Mouse (Mus musculus) spleen, adult 18-20 months (tissue): Measurements from ENCODE around the gene Adam12.

Source experiments
- DNase-seq, 2 experiments: peaks; one replicate each; pipeline ENCODE4 v3.0.0; 2022; ENCODE audit warnings: mixed read lengths in 2 of 2

The Adam12 gene

DNA sequence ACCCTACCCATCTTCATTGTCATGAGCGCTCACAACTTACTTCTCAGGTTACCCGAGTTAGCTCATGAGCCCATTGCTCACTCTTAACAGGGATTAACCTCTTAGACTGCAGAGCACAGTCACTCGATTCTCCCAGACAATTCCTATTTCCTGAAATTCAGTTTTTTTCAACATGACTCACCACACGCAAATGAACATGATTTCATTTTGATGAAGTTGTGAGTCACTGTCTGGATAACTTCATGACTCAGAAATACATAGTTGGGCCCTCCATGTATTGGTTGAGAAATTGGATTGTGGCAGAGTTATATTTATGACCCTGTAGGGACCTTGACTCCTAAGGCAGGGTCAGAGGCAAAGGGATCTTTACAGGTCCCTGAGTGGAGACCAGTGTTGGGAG is 230.4 kb downstream of the Adam12 start:
- no peak for DNase-seq

DNA sequence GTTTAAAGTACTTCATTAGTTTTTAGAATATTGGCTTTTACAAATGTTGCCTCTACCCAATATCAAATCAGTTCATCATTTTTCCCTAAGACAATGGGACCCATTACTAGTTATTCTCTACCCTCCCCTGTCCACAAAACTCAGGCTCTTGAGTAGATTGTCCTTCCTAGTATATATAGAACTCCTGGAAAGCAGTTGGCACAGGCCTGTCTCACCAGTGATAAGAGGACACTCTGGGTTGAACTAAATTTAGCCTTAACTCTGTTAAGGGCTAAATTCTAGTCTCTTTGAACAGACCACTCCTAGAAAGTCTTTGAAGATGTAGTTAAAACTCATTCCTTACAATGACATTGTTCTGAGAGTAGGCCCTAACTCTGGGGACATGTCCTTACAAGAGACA is 241.0 kb downstream of the Adam12 start:
- no peak for DNase-seq

DNA sequence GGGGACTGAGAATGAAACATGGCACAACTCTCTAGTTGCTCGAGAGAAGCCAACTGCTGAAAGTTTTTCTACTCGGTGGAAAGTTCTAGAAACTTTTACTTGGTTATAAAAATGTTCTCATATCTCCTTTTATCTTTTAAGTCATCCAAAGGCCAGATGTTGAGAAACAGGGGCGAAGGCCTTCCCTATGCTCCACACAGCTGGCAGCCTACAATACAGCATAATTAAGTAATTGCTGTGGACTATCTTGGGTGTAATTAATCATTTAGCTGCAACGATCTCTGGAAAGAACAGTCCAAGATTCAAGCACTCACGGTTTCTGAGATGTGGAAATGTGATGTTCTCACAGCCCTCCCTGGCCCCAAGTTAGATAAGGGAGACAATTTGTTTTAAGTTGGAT is 243.6 kb downstream of the Adam12 start:
- no peak for DNase-seq

DNA sequence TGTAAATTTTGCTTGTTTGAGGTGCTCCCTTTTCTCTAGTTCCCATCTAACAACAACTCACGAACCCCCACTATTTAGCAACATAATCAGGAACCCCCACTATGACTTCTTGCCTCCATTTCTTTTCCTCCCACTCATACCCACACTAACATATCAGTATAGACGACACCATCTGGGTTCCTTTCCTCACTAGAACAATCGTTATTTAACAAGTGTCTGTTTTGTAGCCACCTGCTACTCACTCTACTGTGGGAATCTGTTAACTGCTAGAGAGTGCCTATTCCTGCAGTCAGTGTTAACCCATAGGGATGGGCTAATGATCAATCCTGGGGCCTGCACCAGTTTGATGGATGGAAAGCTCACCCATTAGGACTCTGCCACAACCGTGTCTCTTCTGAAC is 245.7 kb downstream of the Adam12 start:
- DNase-seq = no peak

DNA sequence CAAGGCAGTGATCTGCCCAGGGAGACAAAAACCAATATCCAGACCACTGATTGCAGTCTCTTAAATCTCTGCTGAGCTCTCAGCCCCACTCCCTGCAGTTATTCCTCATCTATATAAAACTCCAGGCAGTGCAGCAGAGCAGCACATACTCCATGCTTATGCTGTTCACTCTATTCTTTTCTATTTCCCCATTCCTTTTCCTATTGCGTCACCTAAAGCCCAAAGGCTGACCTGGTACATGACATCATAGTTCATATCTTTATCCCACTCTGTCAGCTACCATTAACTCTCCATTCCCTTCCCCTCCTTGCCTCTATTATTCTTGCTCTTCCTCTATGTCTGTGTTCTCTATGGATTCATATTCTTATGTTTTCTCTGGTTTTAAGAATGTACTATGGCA is 246.3 kb downstream of the Adam12 start:
- DNase-seq = no peak

DNA sequence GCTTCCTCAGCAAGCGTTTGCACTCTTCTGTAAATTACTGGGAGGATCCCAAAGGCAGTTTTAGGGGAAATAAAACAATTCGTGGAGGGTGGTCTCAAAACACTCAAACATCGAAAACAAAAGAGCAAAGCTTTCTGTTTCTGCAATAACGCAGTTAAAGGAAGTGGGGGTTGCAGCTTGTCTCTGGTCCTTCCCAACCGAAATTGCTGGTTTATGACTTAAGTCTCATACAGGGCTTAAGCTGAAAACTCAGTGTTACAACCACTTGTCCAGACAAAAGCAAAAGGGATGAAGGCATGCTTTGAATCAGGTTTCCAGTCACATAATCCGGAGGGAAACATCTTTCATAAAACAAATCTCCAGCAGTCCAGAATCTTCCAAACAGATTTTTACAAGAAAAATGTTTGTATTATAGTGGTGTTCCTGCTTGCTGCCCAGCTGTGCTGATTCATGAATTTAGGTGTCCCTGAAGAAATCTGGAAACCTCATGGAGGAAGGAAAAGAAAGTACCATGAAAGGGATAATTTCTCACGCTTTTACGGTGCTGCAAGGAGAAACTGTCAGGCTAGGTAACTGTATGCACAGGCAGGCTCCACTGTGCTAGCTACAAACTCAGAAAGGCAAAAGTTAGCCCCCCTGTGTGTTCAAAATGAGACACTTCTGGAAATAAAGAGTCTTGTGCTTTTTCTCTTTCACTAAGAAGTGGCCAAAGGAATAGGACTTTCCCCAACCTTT is 255.4 kb downstream of the Adam12 start:
- no peak for DNase-seq

DNA sequence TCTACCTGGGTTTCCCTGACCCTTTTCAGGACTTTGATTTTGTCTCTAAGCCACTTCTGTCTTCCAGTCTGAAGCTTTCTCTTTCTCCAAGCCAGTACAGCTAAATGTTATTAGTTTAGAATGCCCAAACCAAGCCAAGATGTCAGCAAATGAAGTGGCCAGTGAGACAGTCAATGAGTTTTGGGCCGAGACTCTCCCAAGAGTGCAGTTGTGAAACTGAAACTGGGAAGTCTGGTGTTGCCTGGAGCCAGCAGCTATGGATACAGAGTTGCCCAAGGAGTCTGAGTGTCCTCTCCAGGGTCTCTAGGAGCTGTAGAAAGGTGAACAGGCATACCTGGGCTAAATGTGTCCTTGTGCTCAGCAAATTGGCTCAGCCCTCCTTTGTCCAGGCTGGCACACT is 260.9 kb downstream of the Adam12 start:
- DNase-seq = no peak

DNA sequence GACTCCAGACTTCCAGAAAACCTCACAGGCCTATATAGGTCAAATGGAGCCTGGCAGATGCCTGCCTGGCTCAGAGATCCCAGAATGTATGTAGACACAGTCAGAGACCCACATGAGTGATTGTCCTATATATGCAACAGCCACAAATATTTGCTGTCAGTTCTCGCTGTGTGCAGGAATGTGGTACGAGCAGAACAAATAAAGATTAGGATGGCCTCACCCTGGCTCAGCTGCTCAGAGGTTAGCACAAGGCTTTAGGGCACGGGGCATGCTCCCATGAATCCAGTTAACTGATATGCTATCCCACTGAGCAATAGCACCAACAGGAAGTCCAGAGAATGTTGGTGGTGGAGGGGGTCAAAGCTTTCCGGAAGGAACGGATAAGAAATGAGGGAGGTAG is 261.5 kb downstream of the Adam12 start:
- no peak for DNase-seq

DNA sequence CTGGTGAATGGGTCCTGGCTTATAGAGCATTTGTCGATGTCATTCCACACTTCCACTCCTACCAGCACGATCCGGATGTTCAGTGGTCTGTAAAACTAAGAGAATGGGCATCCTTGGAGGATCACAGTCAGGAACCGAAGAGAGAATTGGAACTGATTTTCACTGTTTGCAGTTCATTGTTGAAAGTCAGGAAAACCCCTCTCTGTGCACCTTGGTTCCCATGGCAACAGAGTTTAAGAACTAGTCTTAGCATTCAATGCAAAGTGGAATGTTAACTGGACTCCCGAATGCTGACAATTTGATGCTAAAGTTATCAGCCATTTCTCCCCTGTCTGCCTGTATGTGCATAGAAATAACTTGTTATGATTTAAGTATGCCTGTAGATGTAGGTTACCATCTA is 264.0 kb downstream of the Adam12 start:
- no peak for DNase-seq

DNA sequence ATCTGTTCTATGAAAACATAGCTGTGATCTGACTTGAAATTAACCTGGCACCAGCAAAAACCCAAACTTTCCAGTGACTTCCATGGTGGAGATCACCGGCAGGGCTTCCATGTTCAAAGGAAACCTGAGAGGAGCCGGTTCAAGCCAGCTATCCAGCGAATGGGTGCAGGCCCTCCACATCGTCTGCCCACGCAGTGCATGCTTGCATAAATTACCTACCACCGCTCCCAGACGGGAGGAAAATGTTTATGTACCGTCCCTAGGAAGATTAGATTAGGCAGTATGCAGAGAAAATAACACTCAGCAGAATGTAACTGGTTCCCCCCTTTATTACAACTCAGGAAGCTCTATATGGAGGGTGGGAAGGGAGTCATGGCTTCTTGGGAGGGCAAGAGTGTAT is 268.4 kb downstream of the Adam12 start:
- DNase-seq = no peak

DNA sequence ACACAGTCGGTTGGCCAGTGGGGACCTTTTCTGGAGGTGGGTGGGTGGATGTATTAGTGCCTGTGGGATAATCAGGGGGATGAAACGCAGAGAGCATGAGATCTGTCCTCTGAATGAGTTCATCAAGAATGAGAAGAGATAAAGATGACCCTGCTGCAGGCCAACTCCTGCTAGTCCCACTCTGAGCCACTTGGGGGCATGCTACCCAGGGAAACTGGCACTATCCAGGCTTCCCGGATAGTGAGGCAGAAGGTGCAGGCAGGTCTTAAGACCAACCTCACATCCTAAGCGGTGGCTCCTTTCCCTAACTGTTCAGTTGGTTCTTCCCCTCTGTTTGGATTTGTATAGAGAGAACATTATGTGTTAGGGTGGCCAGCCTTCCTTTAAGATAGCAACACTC is 272.7 kb downstream of the Adam12 start:
- no peak for DNase-seq

DNA sequence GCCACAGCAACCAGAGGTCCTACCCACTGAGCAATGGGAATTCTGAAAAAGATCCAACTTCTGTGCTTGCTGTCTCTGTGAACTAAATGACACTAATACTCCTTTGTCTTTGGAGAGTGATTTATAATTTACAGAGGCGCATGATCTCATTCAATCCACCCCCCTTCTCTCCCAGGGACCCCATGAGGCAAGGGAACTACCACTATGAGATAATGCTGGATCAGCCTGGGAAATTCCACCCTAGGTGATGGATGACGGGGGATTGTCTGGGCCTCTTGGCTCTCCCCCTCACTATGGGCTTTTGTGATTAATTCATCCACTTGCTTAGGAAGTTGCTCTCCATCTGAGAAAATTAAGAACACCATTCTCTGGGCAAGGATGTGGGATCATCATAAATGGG is 274.1 kb downstream of the Adam12 start:
- DNase-seq = no peak

DNA sequence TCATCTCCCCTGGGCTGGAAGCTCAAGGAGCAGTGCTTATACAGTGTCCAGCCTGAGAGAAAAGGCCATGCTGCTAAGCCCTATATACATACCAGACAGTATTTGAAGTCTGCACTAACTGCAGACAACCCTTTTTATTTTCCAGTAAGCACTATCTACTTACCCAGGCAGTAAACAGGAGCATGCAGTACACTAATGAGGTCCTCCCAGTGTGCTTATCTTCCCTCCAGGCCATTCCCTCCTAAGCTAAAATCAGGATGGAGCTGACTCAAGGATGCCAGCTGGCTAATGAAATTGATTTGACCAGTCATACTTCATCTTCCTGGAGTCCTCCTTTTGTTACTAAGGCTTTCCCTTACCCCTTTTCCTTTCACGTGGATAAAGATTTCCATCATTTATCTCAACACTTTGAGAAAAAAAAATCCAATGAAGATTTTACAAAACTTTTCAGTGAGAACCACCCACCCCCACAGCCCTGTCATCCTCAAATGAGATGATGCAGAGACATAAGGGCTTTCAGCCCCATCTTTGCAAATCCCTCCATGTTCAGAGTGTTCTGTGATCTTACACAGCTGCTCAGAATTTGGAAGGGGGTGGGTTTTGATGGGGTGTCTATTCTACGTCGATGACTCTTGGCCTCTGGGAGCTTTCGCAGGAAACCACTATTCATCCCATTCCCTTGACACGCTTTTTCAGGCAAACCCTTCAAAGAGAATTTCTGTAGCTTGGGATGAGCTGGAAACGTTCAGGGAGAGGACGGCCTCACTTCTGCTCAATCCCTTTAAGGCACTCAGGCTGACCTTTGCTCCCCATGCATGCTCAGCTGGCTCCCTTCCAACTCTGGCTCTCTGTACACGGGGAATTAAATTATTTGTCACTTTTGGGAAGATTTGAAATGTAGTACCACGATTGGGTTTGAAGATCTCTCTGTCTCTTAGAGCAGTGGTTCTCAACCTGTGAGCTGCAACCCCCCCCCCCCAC is 277.5 kb downstream of the Adam12 start:
- DNase-seq = no peak

DNA sequence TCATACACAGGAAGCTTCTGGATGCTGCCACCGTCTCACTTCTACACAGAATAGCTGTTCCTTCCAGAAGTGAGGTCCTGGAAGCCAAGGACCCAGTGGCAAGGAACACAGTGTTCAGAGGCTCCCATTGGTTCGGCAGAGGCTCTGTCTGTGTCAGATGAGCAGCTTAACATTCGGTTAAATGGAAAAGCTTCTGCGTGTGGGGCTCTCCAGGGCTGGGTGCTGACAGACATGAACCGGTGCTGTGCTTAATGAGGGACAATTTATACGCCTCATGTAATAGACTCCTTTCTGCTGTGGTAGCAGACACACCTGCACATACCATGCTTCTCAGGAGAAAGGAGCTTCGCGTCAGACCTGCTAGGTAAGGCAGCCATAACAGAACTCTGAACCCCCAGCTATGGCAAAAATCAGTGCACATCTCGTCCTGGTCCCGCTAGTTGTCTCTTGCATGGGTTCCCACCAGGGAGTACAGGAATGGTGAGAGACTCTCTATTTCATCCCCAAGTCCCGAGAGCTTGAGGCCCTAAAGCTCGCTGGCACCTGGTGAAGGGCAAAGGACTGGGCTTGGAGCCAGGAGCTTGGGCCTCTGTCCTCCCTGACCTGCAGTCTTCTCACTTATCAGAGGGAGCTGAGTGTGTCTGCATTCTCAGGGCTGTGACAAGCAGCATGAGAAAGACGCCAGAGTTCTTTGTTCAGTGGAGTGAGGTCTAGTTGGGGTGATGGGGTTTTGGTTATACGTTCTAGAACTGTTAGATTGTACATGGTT is 280.0 kb downstream of the Adam12 start:
- no peak for DNase-seq

DNA sequence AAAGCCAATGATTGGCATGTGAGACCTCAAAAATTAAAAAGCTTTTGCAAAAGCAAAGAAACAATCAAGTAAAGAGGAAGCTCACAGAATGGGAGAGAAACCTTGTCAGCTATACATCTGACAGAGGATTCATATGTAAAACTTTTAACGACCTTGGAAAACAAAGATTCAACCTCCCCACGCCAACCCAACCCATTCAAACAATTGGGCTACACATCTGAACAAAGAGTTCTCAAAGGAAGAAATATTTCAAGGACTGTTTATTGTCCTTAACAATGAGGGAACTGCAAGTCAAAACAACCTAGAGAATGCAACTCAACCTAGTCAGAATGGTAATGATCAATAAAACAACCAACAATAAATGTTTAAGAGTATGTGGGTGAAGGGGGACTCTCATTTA is 284.6 kb downstream of the Adam12 start:
- no peak for DNase-seq

DNA sequence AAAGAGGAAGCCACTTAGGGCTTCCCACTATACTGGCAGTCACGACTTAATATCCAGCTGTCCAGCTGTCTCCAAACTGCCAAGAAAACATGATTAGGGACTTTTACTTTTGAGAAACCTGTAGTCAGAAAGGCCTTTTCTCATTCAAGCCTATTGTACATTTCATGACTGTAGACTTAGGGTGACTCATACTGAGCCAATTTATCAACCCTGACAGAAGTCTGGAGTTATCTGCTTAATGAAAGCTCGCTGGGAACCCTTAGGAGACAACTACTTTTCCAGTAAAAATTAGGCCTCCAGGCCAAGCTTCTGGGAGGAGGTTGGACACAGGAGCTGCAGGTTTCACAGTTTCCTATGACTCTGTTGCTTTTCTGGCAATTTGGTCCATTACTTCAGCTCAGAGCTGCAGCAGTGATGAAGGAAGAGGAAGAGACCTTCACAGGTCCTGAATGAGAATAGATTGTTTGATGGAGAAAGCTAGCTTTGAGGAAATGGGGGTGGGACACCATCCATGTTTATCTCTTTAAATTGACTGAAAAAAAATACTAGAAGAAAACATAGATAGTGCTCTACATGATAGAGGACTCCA is 285.1 kb downstream of the Adam12 start:
- DNase-seq = no peak

DNA sequence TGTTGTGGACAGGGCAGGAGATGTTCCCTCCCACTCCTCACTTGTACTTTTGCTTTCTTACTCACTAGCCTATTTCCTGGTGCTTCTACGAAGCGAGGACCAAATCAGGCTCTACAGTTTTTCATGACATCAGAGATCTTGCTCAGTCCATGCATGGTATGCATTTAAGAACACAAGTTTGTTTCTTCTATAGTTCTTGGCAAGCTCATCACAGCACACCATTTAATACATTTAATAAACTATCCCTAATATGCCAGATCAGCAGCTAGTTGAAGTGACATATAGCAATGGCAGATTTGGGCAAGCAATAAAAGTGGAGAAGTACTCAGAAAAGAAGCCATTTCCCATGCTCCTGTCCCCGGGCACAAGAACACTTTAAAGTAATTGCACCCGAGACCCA is 285.8 kb downstream of the Adam12 start:
- no peak for DNase-seq

DNA sequence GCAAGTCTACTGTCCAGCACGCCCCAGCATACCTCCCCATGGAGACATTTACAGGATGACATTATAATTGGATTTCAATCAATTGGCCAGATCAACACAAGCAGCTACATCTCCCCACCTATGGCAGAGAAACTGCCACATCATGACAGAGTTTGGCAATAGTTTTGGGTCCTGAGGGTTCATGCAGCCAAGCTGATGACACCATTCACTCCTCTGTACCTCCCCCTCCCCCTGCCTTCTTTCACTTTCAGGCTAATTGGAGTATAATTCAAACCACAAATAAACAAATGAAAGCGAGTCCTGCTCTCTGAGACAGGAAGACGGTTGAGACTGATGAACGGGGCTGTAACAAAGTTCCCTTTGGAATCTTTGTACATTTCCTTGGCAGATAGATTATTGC is 291.5 kb downstream of the Adam12 start:
- no peak for DNase-seq

DNA sequence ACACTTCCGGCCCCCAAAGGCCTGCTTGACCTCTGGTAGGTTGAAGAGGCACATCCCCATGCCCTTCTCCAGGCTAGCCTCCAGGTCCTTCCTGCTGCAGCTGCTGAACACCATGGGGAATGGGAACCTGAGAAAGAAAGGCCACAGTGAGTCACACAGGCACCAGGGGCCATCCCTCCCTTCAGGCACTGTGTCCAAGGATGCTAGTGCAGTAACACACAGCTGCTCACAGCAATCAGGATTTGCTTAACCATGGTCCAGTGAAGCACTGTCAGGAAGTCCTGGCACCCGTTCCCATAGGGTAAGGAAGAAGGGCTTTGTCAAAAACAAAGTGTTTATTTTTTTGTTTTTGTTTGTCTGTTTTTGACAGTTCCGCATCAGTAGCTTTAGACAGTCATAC is 294.5 kb downstream of the Adam12 start:
- DNase-seq = no peak

DNA sequence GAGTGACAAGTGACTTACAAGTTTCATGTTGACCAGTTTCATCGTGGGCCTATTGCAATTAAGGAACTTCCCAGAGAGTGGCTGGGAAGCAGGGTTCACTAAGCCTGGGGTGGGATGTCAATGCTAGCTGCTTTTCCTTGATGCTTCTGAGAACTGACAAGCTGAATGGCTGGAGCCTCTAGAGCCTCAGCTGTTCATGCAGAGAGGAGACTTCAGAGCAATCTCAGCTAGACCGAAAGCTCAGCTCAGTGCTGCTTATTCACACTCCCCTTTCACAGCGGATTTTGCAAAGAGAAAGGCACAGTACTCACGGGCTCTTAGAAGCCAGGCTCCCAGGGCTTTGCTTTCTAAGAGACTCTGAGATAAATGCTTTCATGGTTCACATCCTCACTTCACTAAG is 295.6 kb downstream of the Adam12 start:
- no peak for DNase-seq

DNA sequence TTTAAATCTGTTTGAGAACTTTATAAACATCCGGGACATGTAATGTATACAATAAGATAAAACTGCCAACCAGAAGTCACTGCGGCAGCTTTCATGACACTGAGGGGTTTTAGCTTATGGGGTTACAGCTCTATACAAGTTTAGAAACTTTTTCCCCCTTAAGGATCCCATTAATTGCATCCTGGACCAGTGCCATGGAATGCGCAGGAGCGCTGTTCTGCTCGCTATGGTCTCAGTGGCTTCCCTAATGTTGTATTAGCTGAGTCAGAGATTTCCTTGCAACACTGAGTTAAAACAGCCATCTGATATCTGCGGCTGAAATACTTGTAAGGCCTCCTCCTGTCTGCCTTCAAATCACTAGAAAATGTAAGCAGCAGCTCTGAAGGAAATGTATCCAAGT is 298.6 kb downstream of the Adam12 start:
- DNase-seq = no peak

DNA sequence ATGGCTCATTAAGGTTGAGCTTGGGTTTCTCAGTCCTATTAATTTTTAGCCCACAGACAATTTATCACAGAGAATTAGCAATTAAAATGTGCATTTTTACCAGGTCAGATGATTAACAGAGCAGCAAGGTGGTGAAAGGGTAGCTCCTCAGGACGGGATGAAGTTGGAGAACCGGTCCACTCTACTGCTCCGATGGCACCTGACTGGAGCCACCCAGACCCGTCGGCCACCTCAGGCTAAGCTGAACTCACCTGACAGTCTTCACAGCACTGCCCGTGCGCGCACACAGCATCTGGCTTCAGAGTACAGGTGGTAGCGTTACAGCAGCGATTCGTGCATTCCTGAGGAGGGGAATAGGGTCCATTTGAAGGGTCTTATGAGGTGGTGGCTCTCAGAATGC is 300.5 kb downstream of the Adam12 start:
- no peak for DNase-seq

DNA sequence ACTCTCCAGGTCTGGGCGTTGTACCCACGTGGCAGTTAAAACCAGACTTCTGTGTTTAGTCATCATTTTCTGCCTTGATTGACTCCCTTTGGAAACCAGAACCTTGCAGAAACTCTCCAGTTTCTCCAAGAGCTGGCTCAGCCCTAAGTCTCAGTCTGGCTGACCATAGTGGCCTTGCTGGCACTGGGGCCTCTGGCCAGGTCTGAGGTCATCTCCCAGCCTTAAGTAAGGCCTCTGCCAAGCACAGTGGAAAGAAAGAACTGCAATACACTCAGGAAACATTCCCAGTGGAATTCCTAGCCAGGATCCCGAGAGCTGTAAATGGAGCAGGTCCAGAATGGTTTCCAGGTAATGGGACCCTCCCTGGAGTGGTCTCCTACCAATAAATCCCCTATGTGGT is 303.0 kb downstream of the Adam12 start:
- no peak for DNase-seq
